Mouse (Mus musculus) forebrain, embryonic 16.5 days (tissue): Measurements from ENCODE around the gene Prdm10. TPM values are rescaled to one million over a fixed set of nuclear protein-coding genes. Genes with fewer than 3 reads are reported as not detected.
A peak's percentile ranks its signal among the peaks of the same experiment; 100 is the strongest.

Source experiments
- ATAC-seq: fragments of 200-750 bp; cut with Nextera tagmentation; 2 replicates; pipeline ENCODE4 v1.8.0; 2017; ENCODE audit warnings: mild to moderate bottlenecking, moderate library complexity
- H3K27ac ChIP-seq: fragments of 300-500 bp; sonication (generic); 2 replicates; pipeline ENCODE4 v1.5.1; 2014; ENCODE audit warnings: low read length, control low read depth
- H3K27me3 ChIP-seq: fragments of 300-500 bp; sonication (generic); replicated peaks from 2 replicates; pipeline ENCODE4 v1.6.1; 2014; ENCODE audit warnings: low read length; ENCODE audit not compliant: control insufficient read depth, insufficient read depth
- H3K36me3 ChIP-seq: fragments of 300-500 bp; sonication (generic); 2 replicates; pipeline ENCODE4 v1.6.1; 2014; ENCODE audit not compliant: control insufficient read depth, insufficient read depth
- H3K4me1 ChIP-seq: fragments of 300-500 bp; sonication (generic); replicated peaks from 2 replicates; pipeline ENCODE4 v1.6.1; 2014; ENCODE audit warnings: low read length; ENCODE audit not compliant: control insufficient read depth, insufficient read depth
- H3K4me2 ChIP-seq: fragments of 300-500 bp; sonication (generic); 2 replicates; pipeline ENCODE4 v1.6.1; 2014; ENCODE audit warnings: mild to moderate bottlenecking, low read length, control low read depth
- H3K4me3 ChIP-seq: fragments of 300-500 bp; sonication (generic); replicated peaks from 2 replicates; pipeline ENCODE4 v1.5.1; 2014; ENCODE audit warnings: mild to moderate bottlenecking, low read length, control low read depth
- H3K9ac ChIP-seq: fragments of 300-500 bp; sonication (generic); replicated peaks from 2 replicates; pipeline ENCODE4 v1.6.1; 2014; ENCODE audit warnings: low read depth, low read length, control low read depth
- H3K9me3 ChIP-seq: fragments of 300-500 bp; sonication (generic); 2 replicates; pipeline ENCODE4 v1.6.1; 2016; ENCODE audit warnings: low read length; ENCODE audit not compliant: control insufficient read depth
- WGBS: fragments of 180-500 bp; shearing (Covaris S2); extraction: QIAGEN DNeasy Blood & Tissue Kit; methylation state at CpG from one replicate; pipeline ENCODE4 v1.1.7; 2014; 5-methylcytosine and 5-hydroxymethylcytosine counted together
- polyA plus RNA-seq: library from polyadenylated mRNA; unstranded; fragments of >200 nt; fragmentation: Nextera tagmentation; extraction: Ambion mirVana; gene quantifications from 2 replicates; pipeline ENCODE4 v1.2.1, GENCODE M21; 2015

Gene Prdm10
- polyA plus RNA-seq, 1 experiment from 2014 or later, result 12.1 TPM

DNA sequence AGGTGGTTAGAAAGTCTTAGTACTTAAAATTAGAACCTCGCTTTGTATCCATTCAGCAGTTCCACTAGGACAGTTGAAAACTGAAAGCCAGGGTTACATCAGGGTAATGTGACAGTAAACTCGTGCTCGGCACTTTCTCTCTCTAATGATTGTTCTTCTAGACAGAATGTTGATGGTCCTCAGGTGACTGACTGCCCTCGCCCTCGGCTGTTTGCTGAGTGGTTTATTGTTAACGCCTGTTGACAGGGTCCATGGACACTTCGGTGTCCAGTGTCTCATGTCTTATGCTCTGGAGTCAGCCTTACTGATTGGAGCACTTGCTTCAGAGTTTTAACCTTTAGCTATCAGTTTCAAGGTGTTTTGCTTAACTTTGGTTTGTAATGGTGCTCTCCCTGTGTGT is 73.7 kb downstream of the Prdm10 start:
- H3K27ac ChIP-seq, result no peak overlapping the region
- H3K27me3 ChIP-seq, result no peaks in the 10 kb centered on the region
- no peaks in the 10 kb centered on the region for H3K9me3 ChIP-seq
- WGBS, result 90% methylated on average over 7 of the region's 7 CpGs
- peaks cover 18% of the 10 kb centered on the region for H3K36me3 ChIP-seq
- H3K9ac ChIP-seq, result no peak overlapping the region
- H3K4me1 ChIP-seq, result no peaks in the 10 kb centered on the region
- no peak for ATAC-seq
- no peak overlapping the region for H3K4me3 ChIP-seq
- H3K4me2 ChIP-seq, result no peak overlapping the region

DNA sequence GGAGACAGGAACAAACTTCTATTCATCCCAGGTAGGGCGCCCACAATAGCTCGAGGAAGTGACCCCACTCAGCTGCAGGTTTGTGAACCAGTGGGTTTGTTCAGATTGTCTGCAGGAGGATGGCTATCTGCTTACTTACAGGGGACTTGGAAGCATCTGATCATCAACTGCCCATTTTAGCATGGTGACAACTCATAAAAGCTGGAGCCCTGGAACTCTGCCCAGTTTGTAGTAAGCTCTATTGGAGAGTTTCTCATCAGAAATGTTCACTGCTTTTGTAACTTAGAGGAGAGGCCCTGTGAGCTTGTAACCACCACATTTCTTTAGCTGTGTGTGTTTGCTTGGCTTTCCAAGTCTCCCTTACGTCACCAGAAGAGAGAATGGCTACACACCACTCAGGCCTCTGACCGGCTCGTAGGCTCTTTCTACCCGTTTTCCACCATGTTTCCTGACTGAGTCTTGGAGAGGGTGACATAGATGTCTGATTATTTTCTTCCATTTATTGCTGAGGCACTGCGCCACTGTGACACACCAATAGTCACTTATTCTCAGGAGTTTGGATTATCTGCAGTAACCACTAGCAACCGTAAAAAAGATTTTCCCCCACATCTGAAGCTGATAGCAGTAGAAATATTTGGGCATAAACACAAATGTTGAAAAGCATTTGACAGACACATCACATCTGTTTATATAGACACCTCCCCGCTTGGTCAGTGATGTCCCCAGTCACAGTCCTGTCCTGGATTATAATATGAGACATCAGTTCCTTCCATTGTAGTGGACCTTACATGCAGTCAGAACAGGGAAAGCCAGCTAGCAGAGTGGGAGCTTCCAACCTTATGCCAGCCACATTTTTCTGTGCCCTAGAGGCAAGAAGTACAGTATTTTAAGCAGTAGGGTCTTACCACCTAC is 83.6 kb downstream of the Prdm10 start:
- 73% methylated on average over 9 of the region's 9 CpGs for WGBS
- Histone ChIP-seq H3K9me3 (no peaks in the 10 kb centered on the region), H3K27me3 (no peaks in the 10 kb centered on the region), H3K4me3 (no peak overlapping the region), H3K27ac (no peak overlapping the region), H3K4me1 (peaks cover 3% of the 10 kb centered on the region), H3K9ac (no peak overlapping the region), H3K36me3 (peaks cover 16% of the 10 kb centered on the region), H3K4me2 (no peak overlapping the region)
- ATAC-seq, result no peak

DNA sequence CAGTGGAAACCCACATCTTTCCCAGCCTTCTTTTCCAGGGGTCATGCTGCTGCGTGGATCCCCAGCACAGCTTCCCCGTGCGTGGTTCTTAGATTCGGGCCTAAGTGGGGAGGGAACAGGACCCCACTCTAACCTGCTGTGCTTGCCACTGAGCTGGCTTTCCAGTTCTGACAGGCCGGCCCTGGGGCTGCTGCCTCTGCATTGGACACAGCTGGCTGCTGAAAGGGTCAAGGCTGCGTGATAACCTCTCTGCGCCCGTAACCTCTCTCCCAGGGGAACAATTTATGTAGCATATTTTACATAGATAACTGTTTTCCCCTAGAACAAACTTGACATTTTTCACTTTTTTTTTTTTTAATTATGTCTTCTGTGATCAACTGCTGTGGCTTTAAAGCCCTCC is 84.7 kb downstream of the Prdm10 start:
- Histone ChIP-seq H3K4me3 (no peak overlapping the region), H3K9ac (no peak overlapping the region), H3K4me2 (no peak overlapping the region), H3K27ac (no peak overlapping the region), H3K27me3 (no peaks in the 10 kb centered on the region), H3K4me1 (peaks cover 3% of the 10 kb centered on the region), H3K36me3 (peaks cover 13% of the 10 kb centered on the region), H3K9me3 (no peaks in the 10 kb centered on the region)
- 88% methylated on average over 8 of the region's 8 CpGs for WGBS
- no peak for ATAC-seq

- H3K27me3 ChIP-seq, result no peaks in the 10 kb centered on the region
- H3K4me2 ChIP-seq, result no peak overlapping the region
- H3K4me3 ChIP-seq, result no peak overlapping the region
- no peak overlapping the region for H3K27ac ChIP-seq
- H3K4me1 ChIP-seq, result no peaks in the 10 kb centered on the region
- ATAC-seq, result no peak
- 0 out of 2 replicates have a peak, but pooled peaks cover 4% of the 10 kb centered on the region for H3K9me3 ChIP-seq
- peaks cover 18% of the 10 kb centered on the region for H3K36me3 ChIP-seq
- H3K9ac ChIP-seq, result no peak overlapping the region
- 96% methylated on average over 3 of the region's 3 CpGs for WGBS
Measured at GRCm38 (mm10) chr9:31371740-31372139, 91.4 kb downstream of the Prdm10 start.

- H3K27ac ChIP-seq, result no peak overlapping the region
Measured at GRCm38 (mm10) chr9:31376661-31377060, 96.3 kb downstream of the Prdm10 start.

DNA sequence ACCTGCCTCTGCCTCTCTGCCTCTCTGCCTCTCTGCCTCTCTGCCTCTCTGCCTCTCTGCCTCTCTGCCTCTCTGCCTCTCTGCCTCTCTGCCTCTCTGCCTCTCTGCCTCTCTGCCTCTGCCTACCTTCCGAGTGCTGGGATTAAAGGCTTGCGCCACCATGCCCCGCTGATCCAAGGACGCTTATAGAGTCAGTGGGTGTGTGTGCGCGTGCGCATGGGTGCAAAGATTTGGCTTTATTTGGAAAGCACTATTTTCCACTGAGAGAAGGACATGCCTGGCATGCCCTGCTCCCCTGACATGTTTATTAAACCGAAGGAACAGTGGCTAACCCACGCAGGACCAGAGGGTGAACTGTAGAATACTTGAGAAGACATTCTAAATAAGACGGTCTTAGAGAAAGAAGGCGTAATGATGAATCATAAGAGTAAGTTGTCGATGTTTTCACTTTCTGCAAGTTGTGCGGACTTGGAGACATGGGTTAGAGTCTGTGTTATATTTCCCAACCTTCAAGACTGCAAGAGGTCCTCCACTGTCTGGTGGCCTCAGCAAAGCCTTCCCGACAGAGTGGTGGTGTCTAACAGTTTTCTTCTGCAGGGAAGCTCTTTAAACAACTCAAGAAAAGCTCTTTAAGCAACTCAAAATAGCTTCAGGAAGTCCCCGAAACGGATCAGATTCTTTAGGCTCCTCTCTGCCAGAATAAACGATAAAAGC is 104.6 kb downstream of the Prdm10 start:
- no peak overlapping the region for H3K27ac ChIP-seq
- 81% methylated on average over 17 of the region's 17 CpGs for WGBS
- no peak overlapping the region for H3K4me3 ChIP-seq
- H3K36me3 ChIP-seq, result peaks cover 3% of the 10 kb centered on the region; the same call in 1 of the 2 replicates
- no peaks in the 10 kb centered on the region for H3K9me3 ChIP-seq
- no peaks in the 10 kb centered on the region for H3K27me3 ChIP-seq
- peaks cover 18% of the 10 kb centered on the region for H3K4me1 ChIP-seq
- no peak overlapping the region for H3K9ac ChIP-seq
- no peak overlapping the region; the same call in 1 of the 2 replicates for H3K4me2 ChIP-seq
- ATAC-seq, result no peak

More at GRCm38 (mm10) chr9:31376661-31377060, 96.3 kb downstream of the Prdm10 start:
- Histone ChIP-seq H3K9ac (no peak overlapping the region), H3K4me2 (no peak overlapping the region), H3K9me3 (0 out of 2 replicates have a peak, but pooled peaks cover 4% of the 10 kb centered on the region), H3K4me3 (no peak overlapping the region), H3K4me1 (no peaks in the 10 kb centered on the region), H3K36me3 (peaks cover 8% of the 10 kb centered on the region), H3K27me3 (no peaks in the 10 kb centered on the region)
- ATAC-seq, result no peak

DNA sequence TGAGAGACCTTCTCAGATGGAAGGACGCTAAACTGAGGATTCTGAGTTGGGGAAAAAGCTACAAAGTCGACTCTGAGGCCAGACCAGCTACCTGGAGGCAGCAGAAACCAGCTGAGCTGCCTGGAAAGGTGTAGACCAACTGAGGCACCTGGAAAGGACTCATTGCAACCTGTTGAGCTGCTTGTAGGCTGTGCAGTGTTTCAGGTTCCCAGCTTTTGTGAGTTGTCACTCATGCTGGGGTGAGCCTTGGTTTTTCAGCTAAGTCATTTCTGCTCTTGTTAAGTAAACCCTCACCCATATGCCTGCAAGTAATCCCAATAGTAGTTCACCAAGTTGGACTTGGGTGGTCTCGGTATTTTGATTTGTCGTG is 105.1 kb downstream of the Prdm10 start:
- Histone ChIP-seq H3K9me3 (no peaks in the 10 kb centered on the region), H3K4me2 (peak overlapping the region; percentile 58), H3K4me3 (peak overlapping the region; percentile 85), H3K36me3 (peaks cover 3% of the 10 kb centered on the region; the same call in 1 of the 2 replicates), H3K9ac (peak overlapping the region; percentile 81), H3K27ac (no peak overlapping the region), H3K27me3 (no peaks in the 10 kb centered on the region), H3K4me1 (peaks cover 18% of the 10 kb centered on the region)
- no peak; the same call in 1 of the 2 replicates for ATAC-seq
- WGBS, result 26% methylated on average over 4 of the region's 4 CpGs

GRCm38 (mm10) chr9:31385947-31386354 is 105.6 kb downstream of the Prdm10 start, which contains the start of gene Nfrkb:
Gene Nfrkb, plus strand, starts transcription at chr9:31386192.
- peak within 1 kb of the TSS; percentile 31 for H3K27ac ChIP-seq
- H3K9ac ChIP-seq, result peak within 1 kb of the TSS; percentile 81
- peaks cover 18% of the 10 kb centered on the region for H3K4me1 ChIP-seq
- no peaks in the 10 kb centered on the region for H3K27me3 ChIP-seq
- WGBS, result 0% methylated on average over 41 of the region's 46 CpGs
- peak; percentile 99 for ATAC-seq
- H3K9me3 ChIP-seq, result no peaks in the 10 kb centered on the region
- H3K4me2 ChIP-seq, result peak within 1 kb of the TSS; percentile 69
- peak within 1 kb of the TSS; percentile 85 for H3K4me3 ChIP-seq
- H3K36me3 ChIP-seq, result peaks cover 3% of the 10 kb centered on the region; the same call in 1 of the 2 replicates
